Mouse (Mus musculus) mesoderm, embryonic 11.5 days (tissue): ENCODE data around the gene Frmd4a.
A peak's percentile ranks its signal among the peaks of the same experiment; 100 is the strongest.

Experiments
- DNase-seq: peaks from one replicate; pipeline ENCODE4 v3.0.0-alpha.2; 2012; ENCODE audit warnings: low read depth, low spot score

Frmd4a gene

DNA sequence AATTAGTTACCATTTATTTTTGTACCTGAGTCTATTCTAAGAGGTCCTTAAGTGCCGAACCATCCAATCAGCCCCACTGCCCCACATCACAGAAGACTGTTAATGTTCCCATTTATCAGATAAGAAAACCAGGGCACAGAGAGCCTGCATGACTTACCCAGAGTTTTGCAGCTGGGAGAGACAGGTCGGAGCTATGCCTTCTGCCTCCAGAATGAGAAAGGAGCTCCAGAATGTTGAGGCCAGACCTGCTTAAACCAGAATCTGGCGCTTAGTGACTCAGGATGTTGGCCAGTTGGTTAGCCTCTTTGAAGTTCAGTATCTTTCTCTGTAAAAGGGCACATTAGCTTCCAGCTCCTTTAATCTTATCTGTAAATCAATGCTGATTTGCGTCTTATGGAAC, 422.4 kb downstream of the Frmd4a start:
- DNase-seq, result no peak

DNA sequence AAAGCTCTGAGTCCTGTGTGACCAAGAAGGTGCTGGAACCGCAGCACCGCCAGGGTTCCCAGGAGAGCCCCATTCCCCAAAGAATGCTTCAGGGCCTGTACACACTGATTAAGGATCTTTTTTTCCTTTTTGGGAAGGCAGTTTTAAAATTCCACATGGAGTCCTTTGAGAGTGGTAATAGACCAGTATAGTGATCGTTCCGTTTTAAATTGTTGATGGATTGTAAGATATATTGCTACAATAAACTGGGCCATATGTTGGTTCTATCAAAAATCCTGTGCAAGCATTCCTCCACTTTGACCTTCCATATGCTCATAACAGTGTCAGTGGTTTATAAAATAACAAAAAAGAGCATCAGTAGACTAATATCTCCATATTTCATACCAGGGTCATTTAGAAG, 424.3 kb downstream of the Frmd4a start:
- no peak for DNase-seq

DNA sequence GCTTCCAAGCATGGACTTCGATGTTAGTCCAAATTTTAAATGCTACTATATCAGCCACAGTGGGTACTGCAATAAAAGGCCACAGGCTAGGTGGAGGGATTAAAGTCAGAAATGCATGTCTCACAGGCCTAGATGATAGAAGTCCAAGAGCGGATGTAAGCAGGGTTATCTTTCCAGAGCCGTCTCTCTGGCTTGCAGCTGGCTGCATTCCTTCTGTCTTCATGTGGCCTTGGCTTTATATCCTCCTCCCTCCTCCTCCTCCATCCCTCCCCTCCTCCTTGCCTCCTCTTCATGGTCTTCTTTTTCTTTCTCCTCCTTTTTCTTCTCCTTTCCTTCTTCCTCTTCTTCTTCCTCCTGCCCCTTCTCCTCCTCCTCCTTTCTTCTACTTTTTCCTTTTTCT, 427.2 kb downstream of the Frmd4a start:
- no peak for DNase-seq

DNA sequence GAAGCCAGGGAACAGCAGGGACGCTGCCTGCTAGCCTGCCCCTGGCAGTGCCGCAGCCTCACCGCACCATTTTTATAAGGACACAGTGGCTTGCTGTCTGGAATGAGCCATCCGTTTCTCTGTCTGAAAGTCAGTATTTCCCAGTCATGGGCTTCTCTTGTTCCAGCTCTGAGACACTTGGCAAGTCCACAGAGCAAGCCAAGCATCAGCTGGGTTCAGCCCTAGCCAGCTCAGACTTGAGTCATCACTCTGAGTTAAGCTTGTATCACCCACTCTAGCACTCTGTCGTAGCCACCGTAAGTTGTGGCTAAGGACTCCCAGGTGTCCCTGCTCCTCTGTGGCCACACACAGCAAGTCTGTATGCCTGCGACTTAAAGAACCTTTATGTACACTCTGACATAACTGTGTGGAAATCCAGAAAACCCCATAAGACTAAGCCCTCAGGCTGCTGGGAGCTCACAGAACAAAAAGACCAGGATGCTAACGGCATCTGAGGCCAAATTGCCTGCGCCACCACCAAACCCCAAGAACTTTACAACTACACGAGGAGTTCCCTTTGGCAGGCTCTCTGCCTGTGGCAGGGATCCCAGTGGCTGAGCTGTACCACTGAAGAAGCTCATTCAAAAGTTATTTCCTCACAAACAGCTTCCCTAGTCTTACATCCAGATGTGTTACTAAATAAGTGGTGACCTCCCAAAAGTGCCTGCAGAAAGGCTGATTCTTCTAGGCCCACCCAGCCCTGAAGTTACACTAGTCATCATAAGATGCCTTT, 428.3 kb downstream of the Frmd4a start:
- no peak for DNase-seq

DNA sequence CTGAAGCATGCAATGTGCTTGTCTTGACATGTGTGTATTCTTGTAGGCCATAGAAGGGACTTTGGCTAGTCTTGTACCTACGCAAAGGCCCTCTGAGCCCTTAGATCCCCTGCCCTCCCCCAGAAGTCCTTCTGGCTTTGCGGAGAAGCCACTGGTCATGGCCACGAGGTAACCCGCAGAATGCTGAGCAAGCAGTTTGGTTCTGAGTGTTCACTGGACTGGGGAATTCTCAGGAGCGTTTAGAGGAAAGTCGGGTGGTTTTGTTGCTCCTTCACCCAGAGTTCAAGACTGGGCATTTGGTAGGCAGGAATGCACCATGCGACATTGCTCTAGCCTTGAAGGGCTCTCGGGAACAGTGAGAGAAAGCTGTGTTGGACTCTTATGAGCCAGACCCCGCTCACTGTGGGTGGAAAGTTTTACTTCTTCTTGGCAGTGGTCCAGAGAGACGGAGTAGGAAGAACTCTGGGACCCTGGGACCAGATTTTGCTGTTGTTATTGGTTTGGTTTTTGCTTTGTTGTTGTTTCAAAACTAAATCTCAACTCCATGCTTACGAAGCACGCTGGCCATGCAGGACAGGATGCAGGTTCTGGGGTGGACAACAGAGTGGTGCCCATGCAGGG, 432.5 kb downstream of the Frmd4a start:
- DNase-seq, result no peak

DNA sequence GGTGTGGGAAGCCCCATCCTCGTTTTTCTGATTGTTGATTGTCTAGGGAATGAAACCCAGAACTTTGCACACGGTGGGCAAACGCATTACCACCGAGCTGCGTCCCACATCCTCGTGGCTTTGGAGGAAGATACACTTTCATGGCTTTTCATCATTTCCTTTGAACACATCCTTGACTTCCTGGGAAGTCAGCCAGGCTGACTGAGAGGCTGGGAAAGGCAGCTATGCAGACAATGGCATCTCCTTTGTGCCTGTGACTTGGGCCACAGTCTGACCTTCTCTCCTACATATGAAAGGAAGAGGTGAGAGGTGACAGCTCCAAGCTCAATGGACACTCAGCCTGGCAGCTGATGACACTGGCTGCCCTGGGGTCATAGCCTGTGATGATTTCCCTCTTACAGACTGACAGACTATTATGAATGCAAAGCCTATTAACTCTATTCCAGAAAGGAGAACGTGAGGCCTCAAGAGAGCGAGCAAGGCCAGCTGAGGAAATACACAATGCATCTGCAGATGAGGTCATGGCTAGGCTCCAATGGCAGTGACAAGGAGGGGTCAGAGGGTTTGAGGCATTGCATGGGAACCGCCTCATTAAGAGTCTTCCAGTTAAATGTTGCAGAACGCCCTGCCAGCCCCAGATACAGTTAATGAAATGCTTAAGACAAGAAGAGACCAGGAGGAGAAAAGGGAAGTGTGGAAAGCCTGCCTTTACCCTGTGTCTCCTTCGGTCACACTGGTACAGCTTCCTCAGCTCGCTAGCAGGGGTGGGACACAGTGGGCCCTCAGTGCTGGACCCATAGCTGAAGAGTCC, 435.3 kb downstream of the Frmd4a start:
- peak; percentile 76 for DNase-seq

DNA sequence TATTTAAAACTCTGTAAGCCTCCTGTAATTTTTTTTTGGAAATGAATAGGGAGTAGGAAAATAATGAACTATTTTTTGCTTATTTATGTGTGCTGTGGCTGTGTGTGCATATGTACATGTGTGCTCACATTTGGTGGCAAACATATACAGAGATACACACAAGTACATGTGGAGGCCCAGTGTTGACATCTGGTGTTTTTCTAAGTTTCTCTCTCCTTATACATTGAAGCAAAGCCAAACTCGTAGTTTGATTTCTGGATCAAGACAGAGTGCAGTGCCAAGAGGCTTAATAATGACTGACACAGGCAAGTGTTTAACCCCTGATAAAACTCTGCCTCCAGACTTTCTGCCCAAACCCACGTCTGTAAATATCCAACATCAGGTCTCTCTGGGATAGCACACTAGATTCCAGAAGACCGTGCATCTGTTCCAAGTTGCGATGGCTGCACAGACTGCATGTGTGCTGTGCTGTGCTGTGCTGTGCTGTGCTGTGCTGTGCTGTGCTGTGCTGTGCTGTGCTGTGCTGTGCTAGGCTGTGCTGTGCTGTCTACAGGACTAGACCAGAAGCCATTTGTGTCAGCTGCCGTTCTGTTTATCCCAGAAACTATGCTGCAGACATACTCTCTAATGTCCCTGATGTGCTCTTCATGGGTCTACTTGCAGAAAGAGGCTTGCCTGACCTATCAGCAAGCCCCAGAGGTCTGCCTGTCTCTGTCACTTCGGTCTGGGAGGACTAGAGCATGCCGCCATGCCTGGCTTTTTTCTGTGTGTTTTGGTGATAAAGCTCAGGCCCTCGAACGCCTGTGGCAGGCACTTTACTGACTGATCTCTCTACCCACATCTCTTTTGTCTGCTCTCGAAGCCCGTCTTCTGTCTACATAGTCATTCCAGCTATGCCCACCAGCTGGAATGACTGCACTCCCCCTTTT, 437.8 kb downstream of the Frmd4a start:
- DNase-seq, result no peak

DNA sequence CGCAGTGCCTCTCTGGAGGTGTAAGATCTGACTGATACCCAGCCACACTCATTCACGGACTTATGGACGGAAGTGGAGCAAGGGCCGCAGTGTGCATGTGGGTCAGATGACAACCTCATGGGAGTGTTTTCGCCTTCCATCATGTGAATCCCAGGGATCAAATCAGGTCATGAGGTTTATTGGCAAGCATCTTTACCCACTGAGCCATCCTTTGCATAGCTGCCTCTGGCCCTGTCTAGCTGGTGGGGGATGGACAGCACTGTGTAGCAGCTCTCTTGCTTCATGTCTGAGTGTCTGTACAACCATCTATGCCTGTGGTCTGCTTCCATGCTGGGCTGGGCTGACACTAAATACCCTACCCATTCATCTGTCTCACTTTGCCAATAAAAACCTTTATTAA, 443.4 kb downstream of the Frmd4a start:
- no peak for DNase-seq

DNA sequence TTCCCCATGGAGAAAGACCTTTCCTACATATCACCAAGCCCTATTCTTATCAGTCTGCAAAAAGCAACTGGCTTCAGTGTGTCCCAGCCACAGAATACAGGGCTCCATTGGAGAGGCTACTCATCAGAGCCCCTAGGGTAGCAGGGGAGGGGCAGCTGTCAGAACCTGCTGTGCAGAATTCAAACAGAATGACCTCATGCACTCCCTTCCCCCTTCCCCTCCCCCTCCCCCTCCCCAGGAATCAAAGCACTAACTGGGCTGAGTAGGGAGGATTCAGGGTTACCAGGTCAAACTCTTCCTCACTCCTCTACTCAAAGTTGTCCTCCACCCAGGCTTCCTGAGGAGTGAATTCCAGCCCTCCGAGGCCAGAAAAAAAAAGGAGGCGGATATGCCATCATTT, 444.0 kb downstream of the Frmd4a start:
- DNase-seq, result peak; percentile 61

DNA sequence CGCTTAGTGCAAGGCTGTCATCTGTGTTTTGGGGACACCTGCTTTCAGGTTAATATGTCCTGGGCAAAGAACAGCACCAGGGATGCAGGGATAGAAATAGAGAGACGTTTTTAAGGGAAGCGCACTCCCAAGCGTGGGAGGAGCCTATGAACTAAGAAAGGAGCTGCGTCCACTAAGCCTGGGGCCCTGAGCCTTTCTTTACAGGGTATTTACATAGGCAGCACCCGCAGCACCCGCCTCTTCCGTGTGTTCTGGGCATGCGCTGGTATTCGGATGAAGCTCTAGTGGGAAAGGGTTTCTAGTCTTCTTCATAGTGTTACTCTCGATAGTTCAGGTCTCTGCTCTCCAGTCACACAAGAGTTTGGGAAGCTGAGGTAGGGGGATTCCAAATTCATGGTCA, 445.0 kb downstream of the Frmd4a start:
- no peak for DNase-seq

DNA sequence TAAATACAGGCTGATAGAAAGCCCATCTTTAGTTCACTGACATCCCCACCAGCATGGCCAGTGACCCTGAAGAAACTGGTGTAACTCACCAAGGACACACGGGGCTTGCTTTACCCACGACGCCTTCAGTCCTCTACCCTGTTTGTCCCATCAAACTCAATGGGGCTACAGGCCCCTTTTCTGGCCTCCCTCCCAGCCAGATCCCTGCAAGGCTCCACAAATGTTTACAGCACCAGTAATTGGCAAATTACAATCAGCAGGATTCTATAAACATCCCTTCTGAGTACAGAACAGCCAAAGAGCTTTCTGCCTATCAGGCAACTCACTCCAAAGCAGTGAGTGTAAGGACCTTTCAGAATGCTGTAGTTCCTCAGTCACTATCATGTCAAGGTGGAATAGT, 448.6 kb downstream of the Frmd4a start:
- DNase-seq, result no peak

DNA sequence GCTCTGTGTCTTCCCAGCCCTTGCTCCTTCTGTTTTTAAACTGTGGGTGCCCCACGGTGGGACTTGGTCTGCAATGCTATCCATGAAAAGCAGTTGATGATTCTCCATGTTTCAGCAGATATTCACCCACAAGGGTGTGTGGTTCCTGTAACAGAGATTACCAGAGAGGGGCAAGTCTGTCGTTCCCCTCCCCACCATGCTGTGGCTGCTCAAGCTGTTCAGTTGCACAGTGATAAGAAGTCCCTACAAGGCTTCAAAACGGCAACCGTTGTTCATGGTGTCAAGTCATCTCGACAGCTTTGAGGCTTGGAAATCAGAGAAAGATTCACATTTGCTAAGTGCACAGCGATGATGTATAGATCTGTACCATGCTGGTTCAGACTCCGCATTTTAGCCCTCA, 449.8 kb downstream of the Frmd4a start:
- no peak for DNase-seq

DNA sequence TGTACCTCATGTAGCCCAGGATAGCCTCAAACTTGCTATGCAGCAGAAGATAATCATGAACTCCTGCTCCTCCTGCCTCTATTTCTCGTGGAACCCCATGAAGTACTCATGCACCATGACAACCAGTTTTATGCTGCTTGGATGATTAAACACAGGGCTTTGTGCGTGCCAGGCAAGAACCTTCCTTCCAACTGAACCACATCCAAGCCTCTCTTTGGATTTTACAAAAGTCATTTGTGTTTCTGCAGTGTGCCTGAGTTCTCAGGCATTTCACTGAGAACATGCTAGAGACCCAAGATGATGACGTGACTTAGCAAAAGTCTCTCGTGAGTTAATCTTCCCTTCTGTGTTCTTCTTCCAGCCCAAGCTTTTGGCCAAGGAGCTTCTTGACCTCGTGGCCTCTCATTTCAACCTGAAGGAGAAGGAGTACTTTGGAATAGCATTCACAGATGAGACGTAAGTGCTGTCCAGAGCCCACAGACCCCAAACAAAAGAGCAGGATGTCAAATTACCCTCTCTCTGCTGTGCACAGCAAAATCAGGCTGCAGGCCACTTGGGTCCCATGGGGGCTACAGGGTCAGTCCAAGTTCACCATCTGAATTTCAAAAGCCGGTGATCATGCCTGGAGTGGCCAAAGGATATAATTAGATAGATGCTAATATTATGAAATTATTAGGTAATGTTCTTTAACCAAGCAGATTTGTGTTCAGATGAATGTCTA, 455.4 kb downstream of the Frmd4a start:
- no peak for DNase-seq

DNA sequence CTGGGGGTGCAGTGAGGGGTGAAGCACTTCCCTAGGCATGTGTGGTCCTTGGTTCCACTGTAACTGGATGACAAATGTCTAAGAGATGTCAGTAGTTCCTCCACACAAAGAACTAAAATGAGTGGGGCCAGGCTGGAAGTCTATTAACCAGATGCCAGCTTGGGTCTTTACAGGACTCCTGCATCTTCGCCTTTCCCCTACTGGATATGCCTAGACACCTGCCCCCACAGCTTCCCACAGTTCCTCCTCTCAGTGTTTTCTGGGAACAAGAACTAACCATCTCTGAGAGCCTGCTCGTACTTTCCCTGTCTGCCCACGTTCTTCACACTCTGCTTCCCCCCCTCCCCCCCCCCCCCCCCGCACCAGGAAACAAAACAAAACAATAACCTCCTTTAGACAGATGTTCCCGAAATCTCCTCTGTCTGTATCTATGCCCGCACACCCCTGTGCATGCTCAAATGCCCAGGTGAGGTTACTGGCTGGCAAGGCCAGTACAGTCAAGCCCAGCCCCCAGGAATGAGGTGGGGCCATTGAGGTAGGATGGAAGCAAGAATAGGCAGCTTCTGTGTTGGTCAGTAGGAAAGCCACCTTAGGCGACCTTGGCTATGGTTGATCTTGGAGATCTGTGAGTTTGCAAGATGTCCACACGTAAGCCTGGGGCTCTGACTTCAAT, 456.5 kb downstream of the Frmd4a start:
- no peak for DNase-seq

DNA sequence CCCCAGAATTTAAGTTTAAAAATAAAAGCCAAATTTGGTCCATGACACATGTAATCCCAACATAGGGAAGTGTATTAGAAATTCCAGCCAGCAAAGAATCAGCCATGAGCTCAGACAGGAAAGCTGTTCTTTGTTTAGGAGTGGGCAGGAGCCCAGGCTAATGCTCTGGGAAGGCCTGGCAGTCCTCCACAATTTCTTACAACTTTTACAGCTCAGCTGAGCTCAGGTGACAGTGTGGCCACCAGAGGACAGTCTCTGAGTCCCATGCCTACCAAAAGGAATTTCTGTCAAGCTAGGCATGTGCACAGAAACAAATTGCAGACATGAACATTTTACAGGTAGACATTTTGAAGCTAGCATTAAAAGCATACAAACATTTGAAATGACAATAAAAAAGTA, 457.0 kb downstream of the Frmd4a start:
- DNase-seq, result no peak

DNA sequence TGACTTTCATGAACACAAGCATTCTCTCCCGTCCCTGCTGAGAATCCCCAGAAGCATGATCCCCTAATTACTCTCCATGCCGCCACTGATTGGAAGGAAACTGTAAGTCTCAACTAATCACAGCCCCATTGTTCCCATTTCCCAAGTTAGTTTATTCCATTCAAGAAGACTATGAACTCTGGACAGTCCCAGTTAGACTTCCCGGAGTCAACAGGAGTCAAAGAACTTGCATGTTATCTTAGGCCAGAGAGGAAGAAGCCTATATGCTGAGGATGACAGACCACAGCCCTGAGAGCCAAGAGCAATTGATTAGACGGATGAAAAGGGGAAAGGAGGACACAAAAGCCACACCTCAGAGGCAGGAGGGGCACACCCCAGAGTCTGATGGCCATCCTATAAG, 458.5 kb downstream of the Frmd4a start:
- no peak for DNase-seq

DNA sequence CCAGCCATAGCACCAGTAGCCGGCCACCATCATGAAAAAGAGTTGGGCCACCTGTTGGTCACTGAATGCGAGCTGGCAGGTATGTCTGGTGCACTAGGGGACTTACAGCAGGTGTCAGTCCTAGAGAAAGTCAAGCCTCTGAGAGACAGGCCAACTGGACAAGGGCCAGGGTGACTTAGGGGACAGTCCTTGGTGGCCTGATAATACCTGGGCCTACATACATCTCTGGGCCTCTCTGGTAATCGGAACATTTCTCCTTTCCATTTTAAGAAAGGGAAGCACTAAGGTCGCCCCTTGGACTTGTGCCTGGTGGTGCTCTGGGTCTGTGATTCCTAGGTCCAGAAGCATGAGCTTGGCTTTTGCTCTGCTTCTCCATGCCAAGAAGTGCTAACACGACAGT, 459.1 kb downstream of the Frmd4a start:
- no peak for DNase-seq

DNA sequence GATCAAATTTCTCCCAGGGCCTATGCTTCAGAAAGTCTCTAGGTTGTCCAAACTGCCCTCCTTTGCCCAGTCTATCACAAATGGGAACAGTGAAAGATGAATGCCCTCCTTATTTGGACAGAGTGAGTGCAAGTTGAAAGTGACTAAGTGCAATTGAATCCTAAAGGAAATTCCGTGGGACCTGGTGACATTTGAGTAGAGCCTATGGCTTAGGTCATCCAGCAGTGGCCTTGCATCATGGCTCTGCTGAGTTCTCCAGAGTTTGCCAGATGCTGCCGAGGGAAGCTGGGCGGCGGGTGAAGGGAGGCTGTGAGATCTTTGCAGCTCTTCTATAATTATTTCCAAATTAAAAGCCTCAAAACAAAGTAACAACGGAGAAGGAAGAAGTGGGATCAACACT, 459.8 kb downstream of the Frmd4a start:
- DNase-seq, result no peak

DNA sequence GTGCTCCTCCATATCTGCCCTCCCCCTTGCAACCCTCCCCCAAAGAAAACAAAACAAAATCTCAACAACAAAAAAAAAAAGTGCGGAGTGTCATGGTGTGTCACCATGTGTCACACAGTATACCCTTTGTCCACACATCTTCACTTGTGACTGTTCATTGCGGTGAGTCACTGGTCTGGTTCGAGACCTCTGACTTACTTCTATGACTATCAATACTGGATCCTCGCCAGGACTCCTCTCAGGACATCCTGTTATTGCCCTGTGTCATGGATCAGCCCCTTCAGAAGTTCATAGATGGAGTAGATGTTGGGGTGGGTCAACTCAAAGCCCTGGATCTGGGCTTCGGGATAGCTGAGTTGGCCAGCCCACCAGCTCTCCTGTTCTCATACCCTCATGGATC, 462.7 kb downstream of the Frmd4a start:
- no peak for DNase-seq

DNA sequence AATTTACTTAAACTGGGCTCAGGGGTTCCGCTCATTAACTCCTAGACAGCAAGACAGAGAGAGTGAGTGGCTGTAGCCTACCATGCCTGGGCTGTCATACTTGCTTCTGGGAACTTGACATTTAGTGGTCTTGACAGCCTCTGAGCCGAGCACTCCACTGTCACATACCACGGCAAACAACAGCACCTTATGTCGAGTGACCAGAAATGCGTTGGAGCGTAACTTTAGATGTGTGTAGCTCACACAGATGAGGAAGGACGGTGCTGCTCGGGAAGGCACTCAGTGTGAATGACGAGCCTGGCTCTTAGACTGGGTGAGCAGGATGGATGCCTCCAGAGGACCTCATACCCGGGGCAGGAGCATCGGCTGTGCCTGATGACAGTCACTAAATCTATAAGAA, 463.6 kb downstream of the Frmd4a start:
- DNase-seq, result no peak
